Mouse (Mus musculus) heart, embryonic 15.5 days (tissue): ENCODE data around the gene Top2a. TPM values are rescaled to one million over a fixed set of nuclear protein-coding genes. Genes with fewer than 3 reads are reported as not detected.

Experiments
- ATAC-seq: fragments of 200-750 bp; cut with Nextera tagmentation; replicated peaks from 2 replicates; pipeline ENCODE4 v1.8.0; 2017; ENCODE audit warnings: low read depth, moderate TSS enrichment; ENCODE audit not compliant: insufficient number of reproducible peaks, insufficient read depth, low FRiP score
- H3K27ac ChIP-seq: fragments of 300-500 bp; sonication (generic); 2 replicates; pipeline ENCODE4 v1.5.1; 2015; ENCODE audit warnings: mild to moderate bottlenecking, inconsistent platforms
- H3K27me3 ChIP-seq: fragments of 300-500 bp; sonication (generic); 2 replicates; pipeline ENCODE4 v1.6.1; 2015; ENCODE audit warnings: inconsistent platforms
- H3K36me3 ChIP-seq: fragments of 300-500 bp; sonication (generic); 2 replicates; pipeline ENCODE4 v1.6.1; 2015; ENCODE audit warnings: mild to moderate bottlenecking, inconsistent platforms
- H3K4me1 ChIP-seq: fragments of 300-500 bp; sonication (generic); replicated peaks from 2 replicates; pipeline ENCODE4 v1.6.1; 2015; ENCODE audit warnings: inconsistent platforms
- H3K4me2 ChIP-seq: fragments of 300-500 bp; sonication (generic); 2 replicates; pipeline ENCODE4 v1.6.1; 2015; ENCODE audit warnings: inconsistent platforms, mild to moderate bottlenecking, moderate library complexity
- H3K4me3 ChIP-seq: fragments of 300-500 bp; sonication (generic); 2 replicates; pipeline ENCODE4 v1.5.1; 2015; ENCODE audit warnings: mild to moderate bottlenecking, inconsistent platforms
- H3K9ac ChIP-seq: fragments of 300-500 bp; sonication (generic); 2 replicates; pipeline ENCODE4 v1.6.1; 2015; ENCODE audit warnings: mild to moderate bottlenecking, inconsistent platforms
- H3K9me3 ChIP-seq: fragments of 300-500 bp; sonication (generic); replicated peaks from 2 replicates; pipeline ENCODE4 v1.6.1; 2016; ENCODE audit warnings: inconsistent platforms
- WGBS: fragments of 180-500 bp; shearing (Covaris S2); methylation state at CpG from one replicate; pipeline ENCODE4 v1.1.7; 2015; ENCODE audit warnings: mixed read lengths; 5-methylcytosine and 5-hydroxymethylcytosine counted together
- polyA plus RNA-seq: library from polyadenylated mRNA; unstranded; fragments of >200 nt; fragmentation: Nextera tagmentation; extraction: Ambion mirVana; gene quantifications from 2 replicates; pipeline ENCODE4 v1.2.1, GENCODE M21; 2015

Top2a gene
- polyA plus RNA-seq, 1 experiment from 2014 or later = 149 TPM

- Histone ChIP-seq H3K4me1 (peaks cover 95% of the 10 kb centered on the region), H3K9me3 (no peaks in the 10 kb centered on the region), H3K27me3 (no peaks in the 10 kb centered on the region), H3K36me3 (no peaks in the 10 kb centered on the region), H3K27ac (peak overlapping the region; percentile 99), H3K4me3 (no peak overlapping the region), H3K4me2 (peak overlapping the region; percentile 83), H3K9ac (peak overlapping the region; percentile 85)
- WGBS = 35% methylated on average over 14 of the region's 14 CpGs
- no peak for ATAC-seq
These were observed 80.1 kb downstream of the Top2a start for GRCm38 (mm10) chr11:98943741-98944461.

Other genes with a start within 250 kb of the Top2a start
- 7.0 and 7.5 TPM in 2 replicates for gene Nr1d1, start 248.9 kb downstream of the Top2a start, polyA plus RNA-seq
- 15.5 and 17.2 TPM in 2 replicates for gene Msl1, start 228.7 kb downstream of the Top2a start, polyA plus RNA-seq
- 21.3 and 27.6 TPM in 2 replicates for gene Casc3, start 219.3 kb downstream of the Top2a start, polyA plus RNA-seq
- 0.71 and 1.5 TPM in 2 replicates for gene Rapgefl1, start 187.4 kb downstream of the Top2a start, polyA plus RNA-seq
- 2.2 and 2.8 TPM in 2 replicates for gene Wipf2, start 160.6 kb downstream of the Top2a start, polyA plus RNA-seq
- gene Cdc6, start 116.4 kb downstream of the Top2a start, polyA plus RNA-seq = 14.2 and 20.4 TPM in 2 replicates
- 26.2 and 31.0 TPM in 2 replicates for gene Rara, start 96.4 kb downstream of the Top2a start, polyA plus RNA-seq
- 3.6 and 4.4 TPM in 2 replicates for gene Gjd3, start 41.2 kb downstream of the Top2a start, polyA plus RNA-seq
- 344 and 469 TPM in 2 replicates for gene Igfbp4, start 17.1 kb upstream of the Top2a start, polyA plus RNA-seq
- gene Tns4, start 65.1 kb upstream of the Top2a start, polyA plus RNA-seq = 0.08 and 0.27 TPM in 2 replicates
- 0.34 and 0.67 TPM in 2 replicates for gene Ccr7, start 130.9 kb upstream of the Top2a start, polyA plus RNA-seq
- 136 and 143 TPM in 2 replicates for gene Smarce1, start 206.8 kb upstream of the Top2a start, polyA plus RNA-seq
- gene Krt222, start 219.9 kb upstream of the Top2a start, polyA plus RNA-seq = 2.1 and 3.1 TPM in 2 replicates